Mouse (Mus musculus): ENCODE results near the gene Tctn3. TPM values are rescaled to one million over a fixed set of nuclear protein-coding genes. Genes with fewer than 3 reads are reported as not detected.
"Not testable (repeated sequence)": the region's sequence is repeated elsewhere in the genome, so short reads cannot be mapped to it uniquely, and the experiment has no call there.

Tctn3 gene
- polyA plus RNA-seq, 1 experiment from 2014 or later: 9.6 TPM

DNA sequence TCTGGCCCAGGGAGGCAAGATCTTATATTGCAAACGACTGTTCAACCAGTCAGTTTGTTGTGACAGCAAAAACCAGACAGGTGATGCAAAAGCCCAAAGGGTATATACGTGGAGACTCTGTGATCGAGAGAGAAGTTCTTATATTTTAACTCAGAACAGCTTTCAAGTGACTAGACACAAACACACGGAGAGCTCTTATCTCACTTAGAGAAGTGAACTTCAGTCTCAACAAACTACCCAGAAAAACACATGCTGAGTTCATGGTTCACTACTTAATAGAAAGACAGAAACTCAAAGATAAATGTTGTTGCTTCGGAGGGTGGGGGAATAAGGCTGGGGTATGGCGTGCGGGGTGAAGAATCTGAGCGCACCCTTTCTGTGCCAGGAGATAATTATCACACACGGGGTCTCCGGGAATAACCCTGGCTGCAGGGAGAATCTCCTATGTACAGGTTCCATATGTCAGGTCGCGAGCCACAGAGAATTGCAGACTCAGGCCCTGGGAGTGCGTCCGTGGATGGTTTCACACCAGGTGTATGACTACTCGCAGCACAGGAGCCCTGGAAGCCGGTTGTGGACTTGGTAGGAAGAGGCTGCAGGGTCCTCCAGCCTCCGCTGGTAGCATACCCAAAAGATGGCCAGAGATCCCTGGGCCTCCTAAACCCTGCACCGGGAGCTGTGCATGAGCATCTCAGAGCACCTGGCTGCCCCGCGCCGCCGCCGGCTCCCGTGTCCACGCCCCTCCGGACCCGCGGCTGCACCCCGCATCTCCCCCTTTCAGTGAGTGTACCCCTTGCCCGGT lies 24.3 kb downstream of the Tctn3 start:
- peak overlapping the region; percentile 77 for H3K9ac ChIP-seq
- 4% methylated on average over 30 of the region's 30 CpGs for WGBS
- peak overlapping the region; percentile 89 for H3K4me2 ChIP-seq
- H3K4me1 ChIP-seq (replicated peaks): peaks cover 17% of the 10 kb centered on the region
- no peaks in the 10 kb centered on the region for H3K36me3 ChIP-seq
- no peak; the same call in 1 of the 2 replicates for ATAC-seq (replicated peaks; ENCODE audit: insufficient number of reproducible peaks, insufficient read depth, low FRiP score, low read depth)
- no peaks in the 10 kb centered on the region for H3K9me3 ChIP-seq (replicated peaks)
- H3K4me3 ChIP-seq: peak overlapping the region; percentile 89
- peak overlapping the region; percentile 27; the same call in 1 of the 2 replicates for H3K27ac ChIP-seq
- no peaks in the 10 kb centered on the region for H3K27me3 ChIP-seq

DNA sequence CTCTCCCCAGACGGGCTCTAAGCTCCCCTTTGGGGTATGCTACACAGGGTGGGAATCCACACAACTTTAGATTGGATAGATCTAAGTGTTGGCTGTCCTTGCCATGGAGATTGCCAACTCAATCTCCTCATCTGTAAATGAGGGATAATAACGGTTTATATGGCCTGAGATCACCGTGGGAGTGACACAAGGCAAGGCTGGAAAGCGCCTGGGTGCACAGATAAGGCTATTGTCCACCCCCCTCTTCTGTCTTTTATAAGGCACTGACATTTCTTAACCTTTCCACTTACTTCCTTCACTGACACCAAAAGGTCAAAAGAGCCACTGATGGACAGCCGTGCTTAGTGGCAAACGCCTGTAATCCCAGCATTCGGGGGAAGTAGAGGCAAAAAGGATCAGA lies 25.1 kb downstream of the Tctn3 start:
- H3K9me3 ChIP-seq (replicated peaks): no peaks in the 10 kb centered on the region
- peak overlapping the region; percentile 89 for H3K4me3 ChIP-seq

DNA sequence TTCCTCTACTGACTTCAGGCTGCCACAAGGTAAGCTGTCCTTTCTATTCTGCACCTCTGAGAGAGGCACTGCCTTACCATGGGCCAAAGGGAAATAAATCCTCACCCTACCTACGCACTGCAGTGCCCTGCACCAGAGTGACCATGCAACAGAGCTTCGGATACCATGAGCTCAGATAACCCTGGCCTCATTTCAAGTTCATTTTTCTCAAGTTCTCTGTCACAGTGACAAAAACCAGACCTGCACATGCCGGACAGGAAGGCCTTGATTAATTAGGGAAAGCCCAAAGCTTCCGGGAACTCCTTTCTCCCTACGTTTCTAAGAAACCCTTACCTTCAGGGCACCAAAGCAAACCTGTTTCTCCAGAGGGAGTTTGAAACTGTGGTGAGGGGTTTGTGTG lies 30.4 kb downstream of the Tctn3 start:
- no peaks in the 10 kb centered on the region for H3K27me3 ChIP-seq
- H3K9ac ChIP-seq: no peak overlapping the region
- H3K4me3 ChIP-seq: no peak overlapping the region
- ATAC-seq (replicated peaks; ENCODE audit: insufficient number of reproducible peaks, insufficient read depth, low FRiP score, low read depth): no peak
- peak overlapping the region; percentile 47 for H3K27ac ChIP-seq
- no peaks in the 10 kb centered on the region for H3K9me3 ChIP-seq (replicated peaks)
- 39% methylated on average over 5 of the region's 5 CpGs for WGBS
- H3K36me3 ChIP-seq: peaks cover 24% of the 10 kb centered on the region
- H3K4me2 ChIP-seq: no peak overlapping the region
- peaks cover 18% of the 10 kb centered on the region for H3K4me1 ChIP-seq (replicated peaks)

More for the DNA sequence above, 25.1 kb downstream of the Tctn3 start:
- Histone ChIP-seq H3K9ac (no peak overlapping the region), H3K36me3 (no peaks in the 10 kb centered on the region), H3K4me2 (peak overlapping the region; percentile 89), H3K27ac (no peak overlapping the region), H3K27me3 (no peaks in the 10 kb centered on the region), H3K4me1 (replicated peaks) (peaks cover 25% of the 10 kb centered on the region)
- no peak for ATAC-seq (replicated peaks; ENCODE audit: insufficient number of reproducible peaks, insufficient read depth, low FRiP score, low read depth)
- 50% methylated on average over 7 of the region's 7 CpGs for WGBS

DNA sequence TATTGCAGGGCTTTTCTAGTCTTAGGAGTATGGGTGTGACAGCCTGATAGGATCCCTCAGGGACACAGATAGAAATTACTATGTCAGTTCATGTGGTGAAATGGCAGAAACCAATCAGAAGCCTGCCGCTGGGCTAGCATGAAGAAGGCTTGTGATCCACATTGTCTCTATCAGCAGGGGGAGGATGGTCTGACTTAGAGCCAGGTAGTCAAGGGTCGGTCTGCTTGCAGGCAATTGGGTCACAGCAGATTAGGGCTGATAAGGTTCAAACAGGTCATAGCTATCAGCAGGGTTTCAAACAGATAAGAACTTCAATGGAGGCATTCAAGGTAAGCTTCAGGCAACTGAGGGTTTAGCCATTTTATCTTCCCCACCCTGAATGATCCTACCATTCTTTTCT lies 31.1 kb downstream of the Tctn3 start:
- Histone ChIP-seq H3K9me3 (replicated peaks) (no peaks in the 10 kb centered on the region), H3K4me1 (replicated peaks) (peaks cover 18% of the 10 kb centered on the region), H3K27ac (no peak overlapping the region), H3K4me2 (no peak overlapping the region), H3K9ac (no peak overlapping the region), H3K36me3 (peaks cover 25% of the 10 kb centered on the region), H3K27me3 (no peaks in the 10 kb centered on the region), H3K4me3 (no peak overlapping the region)
- ATAC-seq (replicated peaks; ENCODE audit: insufficient number of reproducible peaks, insufficient read depth, low FRiP score, low read depth): no peak
- 67% methylated on average over 2 of the region's 2 CpGs for WGBS

DNA sequence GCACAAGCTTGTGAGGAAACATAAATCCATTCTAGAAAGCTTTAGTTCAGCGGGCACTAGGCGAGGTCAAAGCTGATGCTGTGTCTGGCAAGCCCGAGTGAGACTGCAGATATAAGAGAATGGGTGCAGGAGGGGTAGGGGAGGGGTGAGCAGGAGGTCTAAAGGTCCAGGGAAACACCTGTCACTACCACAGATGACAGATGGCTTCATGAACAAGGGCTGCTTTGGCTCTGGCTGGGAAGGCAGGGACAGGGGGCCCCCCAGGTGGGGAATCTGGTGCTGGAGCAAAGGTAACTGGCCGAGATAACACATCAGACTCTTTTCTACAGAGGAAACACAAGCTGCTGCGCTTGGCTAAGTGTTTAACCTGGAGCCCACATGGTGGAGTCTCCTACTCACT lies 36.6 kb downstream of the Tctn3 start:
- Histone ChIP-seq H3K27me3 (no peaks in the 10 kb centered on the region), H3K27ac (no peak overlapping the region), H3K4me1 (replicated peaks) (peaks cover 2% of the 10 kb centered on the region; the same call in 1 of the 2 replicates), H3K4me2 (no peak overlapping the region), H3K4me3 (no peak overlapping the region), H3K9ac (no peak overlapping the region), H3K36me3 (peaks cover 69% of the 10 kb centered on the region), H3K9me3 (replicated peaks) (no peaks in the 10 kb centered on the region)
- WGBS: 76% methylated on average over 5 of the region's 5 CpGs
- ATAC-seq (replicated peaks; ENCODE audit: insufficient number of reproducible peaks, insufficient read depth, low FRiP score, low read depth): no peak

DNA sequence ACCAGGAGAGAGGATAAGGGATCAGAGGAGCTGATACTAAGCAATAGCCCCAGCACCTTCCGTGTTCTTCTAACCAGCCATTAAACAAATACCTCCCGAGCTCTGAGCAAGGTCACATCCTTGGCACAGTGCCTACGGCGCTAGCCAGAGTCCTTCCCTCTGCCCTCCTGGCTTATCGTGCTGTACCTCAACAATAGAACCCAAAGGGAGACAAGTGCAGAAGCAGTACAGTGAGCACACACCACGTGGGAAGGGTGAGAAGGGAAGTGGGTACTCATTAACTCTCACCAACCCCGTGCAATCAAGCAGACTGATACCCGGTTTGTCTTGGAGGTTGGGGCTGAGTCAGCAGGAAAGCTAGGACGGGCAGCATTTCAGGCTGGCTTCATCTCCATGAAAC lies 41.3 kb downstream of the Tctn3 start:
- Histone ChIP-seq H3K27ac (peak overlapping the region; percentile 61), H3K9me3 (replicated peaks) (peaks cover 8% of the 10 kb centered on the region; the same call in 1 of the 2 replicates), H3K36me3 (peaks cover 82% of the 10 kb centered on the region), H3K4me1 (replicated peaks) (peaks cover 10% of the 10 kb centered on the region), H3K9ac (no peak overlapping the region), H3K4me3 (no peak overlapping the region), H3K27me3 (no peaks in the 10 kb centered on the region), H3K4me2 (no peak overlapping the region)
- WGBS: 64% methylated on average over 9 of the region's 9 CpGs
- peak; percentile 73; the same call in 1 of the 2 replicates for ATAC-seq (replicated peaks; ENCODE audit: insufficient number of reproducible peaks, insufficient read depth, low FRiP score, low read depth)

DNA sequence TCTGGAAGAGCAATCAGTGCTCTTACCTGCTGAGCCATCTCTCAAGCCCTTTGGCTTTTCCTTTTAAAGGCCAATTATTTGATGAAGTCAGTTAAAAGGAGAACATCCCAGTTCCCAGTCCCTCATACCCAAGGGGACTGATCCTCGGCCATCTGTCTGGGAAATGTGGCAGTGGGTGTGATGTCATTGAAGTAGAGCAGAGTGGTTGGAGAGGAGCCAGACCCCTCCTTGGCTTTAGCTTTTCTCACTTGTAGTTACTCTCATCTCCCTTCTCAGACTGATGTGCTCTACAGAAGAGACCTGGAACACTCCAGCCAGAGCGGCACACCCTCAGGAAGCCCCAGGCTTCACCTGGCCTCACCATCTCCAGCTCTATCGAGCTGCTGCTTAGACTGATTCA lies 44.4 kb downstream of the Tctn3 start:
- peaks cover 8% of the 10 kb centered on the region; the same call in 1 of the 2 replicates for H3K9me3 ChIP-seq (replicated peaks)
- peaks cover 22% of the 10 kb centered on the region for H3K4me1 ChIP-seq (replicated peaks)
- H3K27me3 ChIP-seq: no peaks in the 10 kb centered on the region
- no peak overlapping the region for H3K4me3 ChIP-seq
- peaks cover 73% of the 10 kb centered on the region for H3K36me3 ChIP-seq
- 50% methylated on average over 3 of the region's 3 CpGs for WGBS
- no peak overlapping the region for H3K4me2 ChIP-seq
- peak overlapping the region; percentile 34; the same call in 1 of the 2 replicates for H3K27ac ChIP-seq
- no peak overlapping the region for H3K9ac ChIP-seq
- no peak for ATAC-seq (replicated peaks; ENCODE audit: insufficient number of reproducible peaks, insufficient read depth, low FRiP score, low read depth)

DNA sequence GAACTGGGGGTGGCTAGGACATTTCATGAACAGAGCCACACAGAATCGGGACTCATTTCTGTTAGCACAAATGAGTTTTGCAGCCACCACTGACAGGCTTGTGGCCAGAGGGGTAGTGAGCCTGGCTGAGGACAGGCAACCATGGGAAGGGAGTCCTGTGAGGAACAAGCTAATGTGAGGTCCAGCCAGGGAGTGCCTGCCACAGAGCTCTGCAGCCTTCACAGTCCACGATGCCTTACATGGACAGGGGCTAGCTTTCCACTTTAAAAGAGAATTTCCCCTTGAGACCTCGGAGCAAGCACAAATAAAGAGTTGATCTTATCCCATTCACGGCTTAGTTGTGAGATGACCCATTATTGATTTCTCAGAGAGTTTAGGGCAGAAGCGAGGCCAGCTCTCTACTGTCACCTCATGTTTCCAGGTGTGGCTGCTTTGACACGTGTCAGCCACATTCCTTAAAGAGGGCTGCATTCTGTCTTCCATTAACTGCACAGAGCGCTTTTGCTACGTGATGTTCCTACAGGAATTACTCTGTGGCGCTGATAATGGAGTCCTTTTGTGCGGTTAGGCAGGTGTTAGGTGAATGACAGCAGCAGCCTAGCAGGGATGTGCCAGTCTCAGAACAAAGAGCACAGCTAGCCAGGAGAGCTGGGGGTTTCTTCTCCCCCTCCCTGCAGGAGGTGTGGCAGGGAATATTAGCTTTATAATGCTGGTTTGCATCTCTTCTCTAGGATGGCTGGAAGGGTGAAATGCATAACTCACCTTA lies 48.0 kb downstream of the Tctn3 start:
- Histone ChIP-seq H3K36me3 (peaks cover 45% of the 10 kb centered on the region), H3K27ac (peak overlapping the region; percentile 66), H3K4me1 (replicated peaks) (peaks cover 20% of the 10 kb centered on the region), H3K27me3 (no peaks in the 10 kb centered on the region), H3K4me3 (no peak overlapping the region), H3K9me3 (replicated peaks) (no peaks in the 10 kb centered on the region), H3K4me2 (no peak overlapping the region), H3K9ac (no peak overlapping the region)
- WGBS: 56% methylated on average over 10 of the region's 10 CpGs
- peak; percentile 79 for ATAC-seq (replicated peaks; ENCODE audit: insufficient number of reproducible peaks, insufficient read depth, low FRiP score, low read depth)

DNA sequence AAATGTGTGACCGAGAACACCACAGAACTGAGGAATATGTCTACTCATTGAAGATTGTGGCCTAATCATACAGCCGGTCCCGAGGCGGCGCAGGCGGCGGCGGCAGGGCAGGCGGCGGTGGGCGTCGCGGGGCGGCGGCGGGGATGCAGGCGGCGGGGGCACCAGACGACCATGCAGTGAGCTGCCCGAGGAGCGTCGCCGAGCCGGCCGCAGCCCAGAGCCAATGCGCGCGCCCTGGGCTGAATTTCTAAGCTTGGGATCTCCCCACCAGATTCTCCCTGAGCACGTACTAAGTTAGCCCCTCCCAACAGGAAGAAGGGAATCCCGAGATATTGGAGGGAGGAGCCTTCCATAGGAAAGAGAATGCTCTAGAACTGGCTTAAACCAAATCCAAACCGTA lies 50.5 kb downstream of the Tctn3 start:
- not testable (repeated sequence) for H3K27ac ChIP-seq; H3K4me2 ChIP-seq; ATAC-seq (replicated peaks; ENCODE audit: insufficient number of reproducible peaks, insufficient read depth, low FRiP score, low read depth); H3K9ac ChIP-seq; H3K9me3 ChIP-seq (replicated peaks); H3K27me3 ChIP-seq; H3K4me3 ChIP-seq
- WGBS: 63% methylated on average over 15 of the region's 31 CpGs
- Histone ChIP-seq H3K36me3 (peaks cover 40% of the 10 kb centered on the region), H3K4me1 (replicated peaks) (peaks cover 13% of the 10 kb centered on the region; the same call in 1 of the 2 replicates)

DNA sequence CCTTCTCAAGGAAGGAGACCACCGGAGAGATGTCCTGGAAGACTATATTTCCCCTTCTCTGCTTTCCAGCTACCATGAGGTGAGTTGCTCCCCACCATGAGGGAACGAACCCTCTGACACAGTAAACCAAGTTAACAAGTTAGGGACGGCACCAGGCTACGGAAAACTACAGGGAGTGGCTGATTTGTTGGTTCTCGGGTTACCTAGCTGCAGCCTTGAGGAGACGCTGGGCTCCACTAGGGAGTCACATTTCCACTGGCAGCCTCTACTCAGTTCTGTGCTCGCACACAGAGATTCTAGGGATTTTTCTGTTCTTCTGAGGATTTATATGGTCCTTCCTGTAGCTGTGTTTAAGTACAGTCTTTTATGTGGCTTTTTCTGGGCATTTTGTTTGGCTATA lies 56.0 kb downstream of the Tctn3 start:
- Histone ChIP-seq H3K4me2 (no peak overlapping the region), H3K4me1 (replicated peaks) (no peaks in the 10 kb centered on the region), H3K9me3 (replicated peaks) (no peaks in the 10 kb centered on the region), H3K36me3 (peaks cover 45% of the 10 kb centered on the region), H3K9ac (no peak overlapping the region), H3K4me3 (no peak overlapping the region), H3K27ac (no peak overlapping the region), H3K27me3 (no peaks in the 10 kb centered on the region)
- 87% methylated on average over 7 of the region's 7 CpGs for WGBS
- no peak for ATAC-seq (replicated peaks; ENCODE audit: insufficient number of reproducible peaks, insufficient read depth, low FRiP score, low read depth)

DNA sequence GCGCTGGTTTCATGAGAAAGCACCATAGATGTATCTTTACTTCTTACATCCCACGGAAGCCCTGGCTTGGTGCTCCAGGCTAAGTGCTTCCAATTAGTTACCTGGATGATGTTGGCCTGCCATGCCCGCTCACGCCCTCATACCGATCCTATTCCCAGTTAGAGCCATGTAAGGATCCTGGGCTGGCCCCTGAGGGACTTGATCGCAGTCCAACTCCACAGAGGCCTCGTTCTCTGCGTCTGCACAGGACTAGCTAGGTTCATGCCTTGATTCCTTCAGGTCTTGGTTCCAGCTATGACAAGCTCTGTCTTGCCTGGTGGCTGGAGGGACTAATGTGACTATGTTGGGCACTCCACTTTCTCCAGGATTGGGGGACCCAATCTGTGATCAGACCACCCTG lies 56.9 kb downstream of the Tctn3 start:
- H3K9ac ChIP-seq: no peak overlapping the region
- no peaks in the 10 kb centered on the region for H3K9me3 ChIP-seq (replicated peaks)
- no peak for ATAC-seq (replicated peaks; ENCODE audit: insufficient number of reproducible peaks, insufficient read depth, low FRiP score, low read depth)
- H3K4me2 ChIP-seq: no peak overlapping the region
- WGBS: 92% methylated on average over 8 of the region's 8 CpGs
- H3K4me3 ChIP-seq: no peak overlapping the region
- H3K27ac ChIP-seq: no peak overlapping the region
- H3K36me3 ChIP-seq: peaks cover 53% of the 10 kb centered on the region
- no peaks in the 10 kb centered on the region for H3K4me1 ChIP-seq (replicated peaks)
- H3K27me3 ChIP-seq: no peaks in the 10 kb centered on the region

All from heart, embryonic 15.5 days (tissue).